Mouse (Mus musculus): ENCODE measurements at regions not wholly inside any gene's neighbourhood (a gene's known extent, or its start where the extent isn't known, plus 50 kb on each side); places are given as distances from the start of the nearest gene placed in this dataset.
A peak's percentile ranks its signal among the peaks of the same experiment; 100 is the strongest.

GRCm38 (mm10) chr14:76857196-76857773 is 179.3 kb upstream of the Ccdc122 start:
- H3K27ac ChIP-seq, result no peak overlapping the region
- ATAC-seq, result no peak
- H3K4me2 ChIP-seq, result peak overlapping the region; percentile 31
- no peak overlapping the region for H3K9ac ChIP-seq
- H3K4me1 ChIP-seq, result peaks cover 20% of the 10 kb centered on the region
- H3K9me3 ChIP-seq (replicated peaks), result no peaks in the 10 kb centered on the region
- H3K4me3 ChIP-seq, result no peak overlapping the region
- WGBS (ENCODE audit: insufficient replicate concordance), result 12% methylated on average over 10 of the region's 10 CpGs
- no peaks in the 10 kb centered on the region for H3K36me3 ChIP-seq
- peaks cover 20% of the 10 kb centered on the region for H3K27me3 ChIP-seq (replicated peaks)

- H3K9me3 ChIP-seq (replicated peaks), result no peaks in the 10 kb centered on the region
- no peak overlapping the region for H3K27ac ChIP-seq
- H3K4me3 ChIP-seq, result no peak overlapping the region
- H3K36me3 ChIP-seq, result no peaks in the 10 kb centered on the region
- H3K9ac ChIP-seq, result no peak overlapping the region
- 9% methylated on average over 8 of the region's 8 CpGs for WGBS (ENCODE audit: insufficient replicate concordance)
- H3K4me1 ChIP-seq, result peaks cover 26% of the 10 kb centered on the region
- H3K27me3 ChIP-seq (replicated peaks), result peaks cover 20% of the 10 kb centered on the region
- peak overlapping the region; percentile 31 for H3K4me2 ChIP-seq
- 0 out of 2 replicates have a peak, but pooled peaks have one; percentile 21 for ATAC-seq
Observed at GRCm38 (mm10) chr14:76856591-76856990, 180.0 kb upstream of the Ccdc122 start.

- peaks cover 20% of the 10 kb centered on the region for H3K27me3 ChIP-seq (replicated peaks)
- H3K9ac ChIP-seq, result no peak overlapping the region
- H3K4me1 ChIP-seq, result peaks cover 39% of the 10 kb centered on the region
- H3K4me2 ChIP-seq, result no peak overlapping the region
- no peaks in the 10 kb centered on the region for H3K9me3 ChIP-seq (replicated peaks)
- H3K36me3 ChIP-seq, result no peaks in the 10 kb centered on the region
- H3K4me3 ChIP-seq, result no peak overlapping the region
- 69% methylated on average over 11 of the region's 11 CpGs for WGBS (ENCODE audit: insufficient replicate concordance)
- no peak overlapping the region for H3K27ac ChIP-seq
- no peak for ATAC-seq
Observed at GRCm38 (mm10) chr14:76854965-76855364, 181.6 kb upstream of the Ccdc122 start.

- H3K4me1 ChIP-seq, result peaks cover 35% of the 10 kb centered on the region
- H3K4me2 ChIP-seq, result peak overlapping the region; percentile 45
- peak overlapping the region; percentile 61 for H3K27ac ChIP-seq
- H3K27me3 ChIP-seq (replicated peaks), result 0 out of 2 replicates have a peak, but pooled peaks cover 4% of the 10 kb centered on the region
- H3K9me3 ChIP-seq (replicated peaks), result no peaks in the 10 kb centered on the region
- ATAC-seq, result peak; percentile 76
- no peak overlapping the region; the same call in 1 of the 2 replicates for H3K4me3 ChIP-seq
- 11% methylated on average over 10 of the region's 10 CpGs for WGBS (ENCODE audit: insufficient replicate concordance)
- H3K9ac ChIP-seq, result no peak overlapping the region
- H3K36me3 ChIP-seq, result no peaks in the 10 kb centered on the region
Observed at GRCm38 (mm10) chr14:76851473-76852214, 184.9 kb upstream of the Ccdc122 start.

GRCm38 (mm10) chr14:76850641-76851040 is 185.9 kb upstream of the Ccdc122 start:
- 61% methylated on average over 4 of the region's 4 CpGs for WGBS (ENCODE audit: insufficient replicate concordance)
- no peak for ATAC-seq
- H3K9ac ChIP-seq, result no peak overlapping the region

GRCm38 (mm10) chr14:76850051-76850450 is 186.5 kb upstream of the Ccdc122 start:
- Histone ChIP-seq H3K36me3 (no peaks in the 10 kb centered on the region), H3K4me1 (peaks cover 28% of the 10 kb centered on the region), H3K27me3 (replicated peaks) (no peaks in the 10 kb centered on the region), H3K9me3 (replicated peaks) (no peaks in the 10 kb centered on the region), H3K27ac (no peak overlapping the region), H3K4me3 (no peak overlapping the region), H3K9ac (no peak overlapping the region), H3K4me2 (peak overlapping the region; percentile 40)
- 22% methylated on average over 13 of the region's 13 CpGs for WGBS (ENCODE audit: insufficient replicate concordance)
- peak; percentile 32; the same call in 1 of the 2 replicates for ATAC-seq

More at GRCm38 (mm10) chr14:76850641-76851040, 185.9 kb upstream of the Ccdc122 start:
- H3K27me3 ChIP-seq (replicated peaks), result 0 out of 2 replicates have a peak, but pooled peaks cover 4% of the 10 kb centered on the region
- no peaks in the 10 kb centered on the region for H3K9me3 ChIP-seq (replicated peaks)
- no peak overlapping the region for H3K4me3 ChIP-seq
- peaks cover 28% of the 10 kb centered on the region for H3K4me1 ChIP-seq
- H3K36me3 ChIP-seq, result no peaks in the 10 kb centered on the region
- H3K4me2 ChIP-seq, result no peak overlapping the region
- no peak overlapping the region for H3K27ac ChIP-seq

GRCm38 (mm10) chr14:76849636-76850035 is 186.9 kb upstream of the Ccdc122 start:
- peaks cover 28% of the 10 kb centered on the region for H3K4me1 ChIP-seq
- H3K27me3 ChIP-seq (replicated peaks), result no peaks in the 10 kb centered on the region
- no peak overlapping the region for H3K4me3 ChIP-seq
- no peaks in the 10 kb centered on the region for H3K36me3 ChIP-seq
- H3K9me3 ChIP-seq (replicated peaks), result no peaks in the 10 kb centered on the region
- no peak overlapping the region for H3K27ac ChIP-seq
- H3K9ac ChIP-seq, result no peak overlapping the region
- WGBS (ENCODE audit: insufficient replicate concordance), result 67% methylated on average over 6 of the region's 6 CpGs
- peak overlapping the region; percentile 40 for H3K4me2 ChIP-seq
- ATAC-seq, result no peak

GRCm38 (mm10) chr14:76849071-76849470 is 187.5 kb upstream of the Ccdc122 start:
- H3K27ac ChIP-seq, result no peak overlapping the region

GRCm38 (mm10) chr14:76845706-76846105 is 190.9 kb upstream of the Ccdc122 start:
- no peak overlapping the region for H3K9ac ChIP-seq
- no peaks in the 10 kb centered on the region for H3K36me3 ChIP-seq

More at GRCm38 (mm10) chr14:76849071-76849470, 187.5 kb upstream of the Ccdc122 start:
- Histone ChIP-seq H3K9ac (no peak overlapping the region), H3K27me3 (replicated peaks) (no peaks in the 10 kb centered on the region), H3K4me3 (no peak overlapping the region), H3K36me3 (no peaks in the 10 kb centered on the region), H3K4me1 (peaks cover 28% of the 10 kb centered on the region), H3K9me3 (replicated peaks) (no peaks in the 10 kb centered on the region), H3K4me2 (no peak overlapping the region)
- 71% methylated on average over 3 of the region's 3 CpGs for WGBS (ENCODE audit: insufficient replicate concordance)
- ATAC-seq, result no peak

GRCm38 (mm10) chr14:76844717-76845116 is 191.9 kb upstream of the Ccdc122 start:
- H3K36me3 ChIP-seq, result no peaks in the 10 kb centered on the region
- peaks cover 4% of the 10 kb centered on the region for H3K4me1 ChIP-seq
- H3K27me3 ChIP-seq (replicated peaks), result no peaks in the 10 kb centered on the region
- H3K4me2 ChIP-seq, result no peak overlapping the region
- no peak overlapping the region for H3K4me3 ChIP-seq
- no peak overlapping the region for H3K27ac ChIP-seq
- ATAC-seq, result no peak
- H3K9me3 ChIP-seq (replicated peaks), result no peaks in the 10 kb centered on the region
- H3K9ac ChIP-seq, result no peak overlapping the region
- 78% methylated on average over 1 of the region's 1 CpGs for WGBS (ENCODE audit: insufficient replicate concordance)

More at GRCm38 (mm10) chr14:76845706-76846105, 190.9 kb upstream of the Ccdc122 start:
- H3K27ac ChIP-seq, result no peak overlapping the region
- H3K9me3 ChIP-seq (replicated peaks), result no peaks in the 10 kb centered on the region
- no peaks in the 10 kb centered on the region for H3K27me3 ChIP-seq (replicated peaks)
- H3K4me2 ChIP-seq, result no peak overlapping the region
- WGBS (ENCODE audit: insufficient replicate concordance), result 44% methylated on average over 3 of the region's 3 CpGs
- peaks cover 11% of the 10 kb centered on the region for H3K4me1 ChIP-seq
- ATAC-seq, result no peak
- H3K4me3 ChIP-seq, result no peak overlapping the region

GRCm38 (mm10) chr14:76837583-76838220 is 198.9 kb upstream of the Ccdc122 start:
- H3K27ac ChIP-seq, result no peak overlapping the region
- WGBS (ENCODE audit: insufficient replicate concordance), result 61% methylated on average over 5 of the region's 5 CpGs
- H3K27me3 ChIP-seq (replicated peaks), result no peaks in the 10 kb centered on the region
- H3K36me3 ChIP-seq, result no peaks in the 10 kb centered on the region
- no peak overlapping the region for H3K4me3 ChIP-seq
- no peaks in the 10 kb centered on the region for H3K9me3 ChIP-seq (replicated peaks)
- H3K9ac ChIP-seq, result no peak overlapping the region
- ATAC-seq, result peak; percentile 68
- H3K4me2 ChIP-seq, result no peak overlapping the region
- H3K4me1 ChIP-seq, result no peaks in the 10 kb centered on the region

- Histone ChIP-seq H3K27ac (no peak overlapping the region), H3K9me3 (replicated peaks) (no peaks in the 10 kb centered on the region), H3K9ac (no peak overlapping the region), H3K36me3 (no peaks in the 10 kb centered on the region), H3K4me3 (no peak overlapping the region), H3K27me3 (replicated peaks) (no peaks in the 10 kb centered on the region), H3K4me1 (no peaks in the 10 kb centered on the region), H3K4me2 (no peak overlapping the region; the same call in 1 of the 2 replicates)
- 65% methylated on average over 10 of the region's 10 CpGs for WGBS (ENCODE audit: insufficient replicate concordance)
- no peak for ATAC-seq
Observed at GRCm38 (mm10) chr14:76836926-76837516, 199.6 kb upstream of the Ccdc122 start.

Measured in liver, embryonic 12.5 days (tissue).